Mouse (Mus musculus): ENCODE measurements around the gene Pced1b. TPM values are rescaled to one million over a fixed set of nuclear protein-coding genes. Genes with fewer than 3 reads are reported as not detected.
"Not testable (repeated sequence)": the region's sequence is repeated elsewhere in the genome, so short reads cannot be mapped to it uniquely, and the experiment has no call there.

The Pced1b gene
- 3.0 and 3.5 TPM in 2 replicates for polyA plus RNA-seq (2015; fragmentation: Nextera tagmentation; extraction: Ambion mirVana)

DNA sequence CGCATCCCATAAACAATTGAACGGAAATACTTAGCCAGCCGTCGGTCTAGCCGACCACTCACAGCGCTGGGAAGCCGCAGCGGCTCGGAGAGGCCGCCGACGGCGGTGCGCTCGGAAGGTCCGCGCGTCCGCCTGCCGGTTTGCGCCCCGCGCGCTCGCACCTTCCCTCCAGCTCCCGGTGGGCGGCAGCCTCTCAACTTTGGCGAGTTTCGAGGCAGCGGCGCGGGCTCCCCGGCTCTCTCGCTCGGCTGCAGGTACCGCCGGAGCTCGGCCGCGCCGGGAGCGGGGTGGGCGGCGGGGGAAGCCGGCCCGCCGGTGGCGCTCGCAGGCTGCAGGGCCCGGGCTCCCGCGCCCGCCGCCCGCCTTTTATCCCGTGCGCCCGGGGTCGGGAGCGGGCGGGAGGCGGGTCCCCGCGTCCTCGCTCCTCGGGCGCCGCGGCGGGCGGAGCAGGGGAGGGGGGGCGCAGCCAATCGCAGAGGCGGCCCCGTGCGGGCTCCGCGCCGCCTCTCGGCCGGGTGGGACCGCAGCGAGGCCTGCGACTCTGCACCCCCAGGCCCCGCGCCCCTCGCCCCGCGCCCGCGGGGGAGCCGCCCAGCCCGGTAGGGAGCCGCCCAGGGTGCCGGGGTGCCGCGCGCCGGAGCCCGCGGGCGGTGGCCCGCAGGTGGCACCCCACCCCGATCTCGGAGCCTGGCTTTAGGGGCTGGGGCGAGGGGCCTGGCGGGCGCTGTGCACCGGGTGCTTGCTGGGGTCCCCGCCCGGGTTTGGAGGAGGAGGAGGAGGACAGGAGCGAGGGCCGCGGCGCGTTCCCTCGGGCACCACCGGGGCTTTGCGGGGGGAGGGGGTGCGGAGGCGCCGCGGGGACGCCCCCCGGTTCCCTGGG is at the start of gene Pced1b, which contains the start of gene Amigo2:
Pced1b (plus strand) TSS at position 197 of the 880 bp plus-strand sequence.
Amigo2 (minus strand) TSS at position 377 of the 880 bp plus-strand sequence.
- H3K9ac ChIP-seq, result peak within 1 kb of the TSS; percentile 84
- no peaks in the 10 kb centered on the region for H3K36me3 ChIP-seq
- peak within 1 kb of the TSS; percentile 93 for H3K4me2 ChIP-seq
- peak within 1 kb of the TSS; percentile 82 for H3K27ac ChIP-seq
- WGBS, result under 1% methylated on average over 82 of the region's 125 CpGs
- peak; percentile 72 for ATAC-seq (ENCODE audit: insufficient read depth, low FRiP score, low read depth)
- H3K27me3 ChIP-seq (replicated peaks), result peaks cover 10% of the 10 kb centered on the region
- H3K4me1 ChIP-seq, result no peaks in the 10 kb centered on the region; the same call in 1 of the 2 replicates
- peak within 1 kb of the TSS; percentile 67 for H3K4me3 ChIP-seq (replicated peaks)
- no peaks in the 10 kb centered on the region for H3K9me3 ChIP-seq

DNA sequence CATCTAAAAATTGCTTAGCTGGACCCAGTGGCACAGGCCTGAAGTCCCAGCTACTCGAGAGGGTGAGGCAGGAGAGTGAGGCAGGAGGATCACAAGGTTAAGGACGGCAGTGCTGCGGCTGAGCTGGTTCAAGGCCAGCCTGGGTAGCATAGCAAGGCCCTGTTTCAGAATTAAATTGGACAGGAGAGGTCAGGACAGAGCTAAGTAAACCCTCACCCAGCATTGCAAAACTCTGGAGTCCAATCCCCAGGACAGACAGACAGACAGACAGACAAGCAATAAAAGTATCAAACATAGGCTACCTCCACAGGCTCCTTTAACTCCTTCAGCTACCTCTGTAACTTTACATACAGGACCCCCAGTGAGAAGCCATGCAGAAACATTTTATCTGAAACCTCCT is 42.0 kb upstream of the Pced1b start:
- H3K36me3 ChIP-seq, result no peaks in the 10 kb centered on the region
- no peaks in the 10 kb centered on the region for H3K4me1 ChIP-seq
- no peak for ATAC-seq (ENCODE audit: insufficient read depth, low FRiP score, low read depth)
- no peaks in the 10 kb centered on the region for H3K9me3 ChIP-seq
- no peak overlapping the region for H3K27ac ChIP-seq
- H3K4me3 ChIP-seq (replicated peaks), result no peak overlapping the region
- 78% methylated on average over 3 of the region's 3 CpGs for WGBS
- no peak overlapping the region for H3K9ac ChIP-seq
- no peak overlapping the region for H3K4me2 ChIP-seq
- no peaks in the 10 kb centered on the region for H3K27me3 ChIP-seq (replicated peaks)

DNA sequence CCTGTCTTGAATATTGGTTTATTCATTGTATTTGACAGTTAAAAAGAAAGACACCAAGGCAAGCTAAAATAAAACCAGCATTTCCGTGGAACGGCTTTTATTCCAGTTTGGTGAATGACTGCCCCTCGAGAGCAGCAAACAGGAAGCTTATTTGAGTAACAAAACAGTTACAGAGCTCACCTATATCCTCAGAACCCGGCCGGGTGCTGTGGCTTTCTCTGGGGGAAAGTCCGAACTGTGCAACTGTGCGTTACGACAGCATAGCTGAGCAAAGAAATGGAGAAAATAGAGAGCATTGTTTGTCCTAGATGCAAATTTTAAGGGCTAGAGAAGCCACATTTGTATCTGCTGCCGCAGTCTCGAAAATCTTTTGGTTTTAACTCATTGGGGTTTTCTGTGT is 41.1 kb upstream of the Pced1b start:
- H3K4me1 ChIP-seq, result no peaks in the 10 kb centered on the region
- H3K36me3 ChIP-seq, result no peaks in the 10 kb centered on the region
- ATAC-seq (ENCODE audit: insufficient read depth, low FRiP score, low read depth), result no peak
- H3K27me3 ChIP-seq (replicated peaks), result no peaks in the 10 kb centered on the region
- no peak overlapping the region for H3K4me2 ChIP-seq
- no peaks in the 10 kb centered on the region for H3K9me3 ChIP-seq
- no peak overlapping the region for H3K27ac ChIP-seq
- H3K4me3 ChIP-seq (replicated peaks), result no peak overlapping the region
- 88% methylated on average over 10 of the region's 10 CpGs for WGBS
- H3K9ac ChIP-seq, result no peak overlapping the region

- Histone ChIP-seq H3K4me3 (replicated peaks) (no peak overlapping the region), H3K9me3 (no peaks in the 10 kb centered on the region), H3K4me1 (no peaks in the 10 kb centered on the region), H3K9ac (no peak overlapping the region), H3K27ac (no peak overlapping the region), H3K4me2 (no peak overlapping the region), H3K36me3 (no peaks in the 10 kb centered on the region), H3K27me3 (replicated peaks) (no peaks in the 10 kb centered on the region)
- 95% methylated on average over 8 of the region's 8 CpGs for WGBS
- no peak for ATAC-seq (ENCODE audit: insufficient read depth, low FRiP score, low read depth)
Observed at GRCm38 (mm10) chr15:97206506-97206905, 40.4 kb upstream of the Pced1b start.

- H3K4me1 ChIP-seq; ATAC-seq (ENCODE audit: insufficient read depth, low FRiP score, low read depth); H3K36me3 ChIP-seq; H3K9ac ChIP-seq; H3K27me3 ChIP-seq (replicated peaks); H3K27ac ChIP-seq; H3K4me3 ChIP-seq (replicated peaks); H3K4me2 ChIP-seq; H3K9me3 ChIP-seq: not testable (repeated sequence)
- WGBS, result 80% methylated on average over 3 of the region's 3 CpGs
Observed at GRCm38 (mm10) chr15:97209754-97210153, 37.2 kb upstream of the Pced1b start.

DNA sequence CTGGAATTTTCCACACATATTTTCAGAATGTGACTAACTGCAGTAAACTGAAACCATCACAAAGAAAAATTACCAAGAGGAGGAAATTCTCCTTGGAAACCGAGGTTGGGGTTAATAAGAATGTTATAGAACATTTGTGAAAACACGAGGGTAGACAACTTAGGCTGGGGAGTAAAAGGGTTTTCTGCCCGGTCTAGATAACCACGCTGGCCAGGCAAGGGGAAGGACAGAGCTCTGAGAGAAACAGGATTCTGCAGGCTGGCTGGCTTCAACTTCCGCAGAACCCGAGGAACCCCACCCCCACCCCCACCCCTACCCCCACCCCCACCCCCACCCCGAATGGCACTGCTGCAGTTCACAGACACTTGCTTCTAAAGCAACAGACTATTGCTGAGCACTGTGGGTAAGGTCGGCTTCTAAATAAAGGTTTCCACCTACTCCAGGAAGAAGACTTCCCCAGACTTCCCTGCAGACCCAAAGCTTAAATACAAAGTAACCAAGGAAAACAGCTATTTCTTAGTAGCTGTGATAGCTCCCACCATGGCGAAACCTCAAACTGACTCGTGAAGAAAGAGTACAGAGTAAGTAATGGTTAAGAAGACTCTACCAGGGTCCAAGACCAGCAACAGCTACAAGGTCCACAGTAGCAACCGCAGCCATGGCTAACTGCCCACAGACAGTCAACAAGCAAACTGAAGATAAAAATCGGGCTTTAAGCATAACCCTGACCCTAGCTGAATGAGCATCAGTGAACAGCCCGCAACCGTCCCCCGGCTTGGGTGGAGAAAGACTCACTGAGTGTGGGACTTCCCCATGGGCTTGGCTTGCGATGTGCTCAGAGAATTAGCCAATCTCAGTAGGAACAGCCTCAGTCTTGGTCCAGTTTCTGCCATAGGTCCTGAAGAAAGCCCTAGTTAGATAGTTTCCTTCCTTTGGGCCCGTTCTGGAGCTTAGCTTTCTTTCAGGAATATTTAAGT is 34.1 kb upstream of the Pced1b start:
- ATAC-seq (ENCODE audit: insufficient read depth, low FRiP score, low read depth), result no peak
- no peaks in the 10 kb centered on the region for H3K36me3 ChIP-seq
- H3K4me2 ChIP-seq, result no peak overlapping the region
- H3K27me3 ChIP-seq (replicated peaks), result no peaks in the 10 kb centered on the region
- 71% methylated on average over 17 of the region's 17 CpGs for WGBS
- H3K9ac ChIP-seq, result no peak overlapping the region
- H3K9me3 ChIP-seq, result no peaks in the 10 kb centered on the region
- H3K4me3 ChIP-seq (replicated peaks), result no peak overlapping the region
- H3K4me1 ChIP-seq, result no peaks in the 10 kb centered on the region
- H3K27ac ChIP-seq, result no peak overlapping the region

GRCm38 (mm10) chr15:97216843-97217242 is 30.1 kb upstream of the Pced1b start:
- 87% methylated on average over 5 of the region's 5 CpGs for WGBS
- no peak overlapping the region for H3K4me3 ChIP-seq (replicated peaks)
- no peaks in the 10 kb centered on the region for H3K9me3 ChIP-seq
- H3K4me2 ChIP-seq, result no peak overlapping the region
- no peak for ATAC-seq (ENCODE audit: insufficient read depth, low FRiP score, low read depth)
- no peak overlapping the region for H3K9ac ChIP-seq
- no peaks in the 10 kb centered on the region for H3K36me3 ChIP-seq
- no peak overlapping the region for H3K27ac ChIP-seq
- H3K27me3 ChIP-seq (replicated peaks), result no peaks in the 10 kb centered on the region
- H3K4me1 ChIP-seq, result no peaks in the 10 kb centered on the region

DNA sequence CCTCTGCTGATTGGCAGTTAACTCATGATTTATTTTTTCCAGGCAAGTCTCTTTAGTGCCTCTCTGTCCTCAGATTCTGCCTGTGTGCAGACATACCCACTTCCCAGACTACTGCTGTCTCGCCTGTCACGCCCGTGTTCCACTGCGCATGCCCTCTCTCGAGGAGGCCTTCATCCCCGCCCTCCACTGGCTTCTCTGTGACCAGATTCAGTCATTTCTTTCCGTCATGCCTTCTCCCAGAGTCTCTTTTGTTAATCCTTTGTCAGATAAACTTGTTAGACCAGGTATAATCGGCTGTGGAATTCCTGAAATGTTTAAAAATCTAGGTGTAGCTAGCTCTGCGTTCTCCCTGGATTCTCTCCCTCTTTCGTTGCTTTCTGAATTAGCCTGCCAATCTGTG is 23.5 kb upstream of the Pced1b start:
- 69% methylated on average over 10 of the region's 10 CpGs for WGBS
- no peak overlapping the region for H3K9ac ChIP-seq
- H3K4me3 ChIP-seq (replicated peaks), result no peak overlapping the region
- H3K36me3 ChIP-seq, result no peaks in the 10 kb centered on the region
- no peak overlapping the region for H3K27ac ChIP-seq
- no peak for ATAC-seq (ENCODE audit: insufficient read depth, low FRiP score, low read depth)
- H3K4me1 ChIP-seq, result no peaks in the 10 kb centered on the region
- no peaks in the 10 kb centered on the region for H3K9me3 ChIP-seq
- H3K4me2 ChIP-seq, result no peak overlapping the region
- no peaks in the 10 kb centered on the region for H3K27me3 ChIP-seq (replicated peaks)

DNA sequence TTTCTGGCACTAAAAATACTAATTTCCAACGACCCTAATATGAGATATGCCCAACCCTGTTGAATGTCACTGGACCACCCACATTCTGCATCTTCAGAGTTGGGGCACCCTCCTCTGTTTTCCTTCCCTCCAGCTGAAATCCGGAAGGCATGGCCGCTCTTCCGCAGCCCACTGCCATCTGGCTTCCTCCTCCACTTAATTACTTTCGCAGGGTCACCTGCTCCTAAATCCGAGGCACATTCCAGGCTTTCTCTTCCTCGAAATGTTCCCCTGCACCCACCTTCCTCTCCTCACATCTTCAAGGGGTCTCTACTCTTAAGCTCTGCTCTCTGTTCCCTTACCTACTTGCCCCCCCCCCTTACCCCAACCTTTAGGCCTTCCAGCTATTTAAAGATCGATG is 22.9 kb upstream of the Pced1b start:
- Histone ChIP-seq H3K4me3 (replicated peaks) (no peak overlapping the region), H3K4me2 (no peak overlapping the region), H3K27me3 (replicated peaks) (no peaks in the 10 kb centered on the region), H3K9ac (no peak overlapping the region), H3K27ac (no peak overlapping the region), H3K9me3 (no peaks in the 10 kb centered on the region), H3K4me1 (no peaks in the 10 kb centered on the region), H3K36me3 (no peaks in the 10 kb centered on the region)
- no peak for ATAC-seq (ENCODE audit: insufficient read depth, low FRiP score, low read depth)
- WGBS, result 60% methylated on average over 8 of the region's 8 CpGs

GRCm38 (mm10) chr15:97229494-97230077 is 17.3 kb upstream of the Pced1b start:
- Histone ChIP-seq H3K9me3 (no peaks in the 10 kb centered on the region), H3K4me1 (no peaks in the 10 kb centered on the region), H3K27ac (no peak overlapping the region), H3K9ac (no peak overlapping the region), H3K36me3 (no peaks in the 10 kb centered on the region), H3K4me3 (replicated peaks) (no peak overlapping the region), H3K4me2 (no peak overlapping the region), H3K27me3 (replicated peaks) (no peaks in the 10 kb centered on the region)
- ATAC-seq (ENCODE audit: insufficient read depth, low FRiP score, low read depth), result no peak
- WGBS, result 69% methylated on average over 11 of the region's 11 CpGs

DNA sequence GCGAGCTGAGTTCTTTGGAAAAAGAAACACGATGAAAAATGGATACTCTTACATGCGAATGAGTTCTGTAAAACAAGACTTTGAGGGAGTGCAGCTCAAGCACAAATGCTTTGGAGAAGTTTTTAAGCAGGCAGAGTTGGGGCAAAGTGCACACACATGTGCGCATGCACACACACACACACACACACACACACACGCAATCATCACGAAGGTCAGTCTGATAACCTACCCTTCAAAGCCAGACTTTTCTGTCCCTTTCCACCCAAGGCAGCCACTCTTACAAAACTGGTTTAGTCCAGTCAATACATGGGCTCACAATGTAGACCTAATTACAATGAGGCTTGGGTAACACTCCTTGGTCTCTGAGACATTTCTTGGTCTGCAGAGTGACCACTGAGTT is 12.8 kb upstream of the Pced1b start:
- ATAC-seq (ENCODE audit: insufficient read depth, low FRiP score, low read depth), result no peak
- H3K4me2 ChIP-seq, result no peak overlapping the region
- 73% methylated on average over 6 of the region's 6 CpGs for WGBS

More for the DNA sequence above, 12.8 kb upstream of the Pced1b start:
- Histone ChIP-seq H3K27me3 (replicated peaks) (no peaks in the 10 kb centered on the region), H3K9ac (no peak overlapping the region), H3K27ac (no peak overlapping the region), H3K36me3 (no peaks in the 10 kb centered on the region), H3K4me1 (no peaks in the 10 kb centered on the region), H3K9me3 (no peaks in the 10 kb centered on the region), H3K4me3 (replicated peaks) (no peak overlapping the region)
